20 mouse cellular contexts compared by ENCODE assay signal in the genomic region with DNA sequence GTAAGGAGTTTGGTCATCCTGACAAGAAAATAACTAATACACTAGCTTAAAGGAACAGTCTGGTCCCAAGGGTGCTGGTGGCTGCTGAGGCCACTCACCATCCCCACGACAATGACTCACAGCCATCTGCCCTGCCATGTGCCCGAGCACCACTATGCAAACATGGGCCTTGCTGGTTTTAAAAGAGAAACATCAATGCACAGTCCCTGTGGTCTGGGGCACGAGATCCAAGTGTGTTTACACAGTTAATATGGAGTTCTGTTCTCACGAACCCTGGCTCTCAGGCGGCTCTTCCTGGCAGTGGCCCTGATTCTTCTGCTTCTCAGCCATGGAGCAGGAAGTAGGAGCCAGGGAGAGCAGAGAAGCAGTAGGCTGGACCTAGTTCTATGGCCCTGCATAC.
DNase-seq lines count a peak whose midpoint lies in the region; ATAC-seq and TF ChIP-seq lines count a peak whose summit lies in the region.
"Had no signal": no experiment of that assay in that cellular context is flagged by ENCODE, and none has a peak within 500 bp of the region (broad histone marks: within the 10 kb centered on the region; RNA-seq: fewer than 3 reads in every experiment).

No protein-coding gene starts in this region.

- no peak for TF ChIP-seq POLR2A in lung, adult 2 months (IDR thresholded peaks at IDR 0.05; ENCODE audit: borderline replicate concordance, extremely low read depth, low read depth, low read length)
- TF ChIP-seq POLR2A in CH12.LX (IDR thresholded peaks at IDR 0.05; ENCODE audit: low read depth, low read length), result no peak

- dilution Hi-C loops in CH12.LX (cut with MboI; ENCODE audit: extremely low pct_ligation_motif_present, extremely low pct_unique_long_range_greater_than_20kb, low sequenced_read_pairs), result no loop called here

- H3K4me1 ChIP-seq in lung, embryonic 14.5 days (ENCODE audit: insufficient read depth), result no peaks in the 10 kb centered on the region; the same call in 1 of the 2 replicates
- no peaks in the 10 kb centered on the region for H3K4me1 ChIP-seq in lung, adult 2 months (ENCODE audit: control insufficient read depth, insufficient read depth, low read length)
- H3K4me1 ChIP-seq in CH12.LX (ENCODE audit: control insufficient read depth in 1 of 2, insufficient read depth in 2 of 2), result peaks cover 17 to 46% of the 10 kb centered on the region in 2 experiments
- H3K4me1 ChIP-seq in lung, embryonic 16.5 days (replicated peaks; ENCODE audit: control insufficient read depth, insufficient read depth, low read length), result peaks cover 11% of the 10 kb centered on the region; the same call in 1 of the 2 replicates
- peaks cover 6% of the 10 kb centered on the region; the same call in 1 of the 2 replicates for H3K4me1 ChIP-seq in stomach, embryonic 16.5 days (ENCODE audit: control insufficient read depth, insufficient read depth, low read length)
- H3K4me1 ChIP-seq: megakaryocyte, embryonic 14.5 days had no signal

- no peak for TF ChIP-seq EP300 in CH12.LX (IDR thresholded peaks at IDR 0.05; ENCODE audit: low read length)

- no peak for TF ChIP-seq RAD21 in CH12.LX (IDR thresholded peaks at IDR 0.05; ENCODE audit: low read depth, low read length)

- H3K27ac ChIP-seq in lung, embryonic 14.5 days (ENCODE audit: low read depth), result no peak overlapping the region
- no peak overlapping the region for H3K27ac ChIP-seq in CH12.LX (ENCODE audit: insufficient read depth, low read depth)
- peak overlapping the region; percentile 14; the same call in 1 of the 2 replicates for H3K27ac ChIP-seq in lung, embryonic 16.5 days (ENCODE audit: low read length)
- no peak overlapping the region for H3K27ac ChIP-seq in stomach, embryonic 16.5 days (ENCODE audit: low read length)
- H3K27ac ChIP-seq: forebrain, embryonic 13.5 days; heart, adult 2 months; heart, embryonic 15.5 days; kidney, postnatal 0 days; liver, embryonic 14.5 days; midbrain, embryonic 15.5 days had no signal

- H3K36me3 ChIP-seq in lung, embryonic 14.5 days (ENCODE audit: insufficient read depth), result 0 out of 2 replicates have a peak, but pooled peaks cover 2% of the 10 kb centered on the region
- H3K36me3 ChIP-seq in CH12.LX (replicated peaks in 1 of 2; ENCODE audit: control insufficient read depth in 1 of 2, insufficient read depth in 1 of 2, low read length in 1 of 2), result no peaks in the 10 kb centered on the region
- H3K36me3 ChIP-seq in lung, embryonic 16.5 days (ENCODE audit: control insufficient read depth, insufficient read depth, low read length), result no peaks in the 10 kb centered on the region
- no peaks in the 10 kb centered on the region for H3K36me3 ChIP-seq in stomach, embryonic 16.5 days (ENCODE audit: control insufficient read depth, insufficient read depth, low read length)
- H3K36me3 ChIP-seq: heart, embryonic 15.5 days; midbrain, embryonic 15.5 days had no signal

- H3K4me2 ChIP-seq in lung, embryonic 14.5 days, result no peak overlapping the region
- H3K4me2 ChIP-seq in CH12.LX (ENCODE audit: insufficient read depth, low read depth, poor library complexity, severe bottlenecking), result no peak overlapping the region
- no peak overlapping the region for H3K4me2 ChIP-seq in lung, embryonic 16.5 days (ENCODE audit: low read depth, low read length)
- no peak overlapping the region for H3K4me2 ChIP-seq in stomach, embryonic 16.5 days (ENCODE audit: low read depth, low read length)
- H3K4me2 ChIP-seq: forebrain, embryonic 13.5 days; heart, embryonic 15.5 days; midbrain, embryonic 15.5 days had no signal

- H3K9me3 ChIP-seq in lung, embryonic 14.5 days (ENCODE audit: low read depth, low read length), result 0 out of 2 replicates have a peak, but pooled peaks cover 1% of the 10 kb centered on the region
- peaks cover 5% of the 10 kb centered on the region for H3K9me3 ChIP-seq in CH12.LX (replicated peaks; ENCODE audit: low read length)
- no peaks in the 10 kb centered on the region; the same call in 1 of the 2 replicates for H3K9me3 ChIP-seq in lung, embryonic 16.5 days (ENCODE audit: control insufficient read depth, low read length)
- H3K9me3 ChIP-seq in stomach, embryonic 16.5 days (replicated peaks; ENCODE audit: control insufficient read depth, low read length), result no peaks in the 10 kb centered on the region
- H3K9me3 ChIP-seq: forebrain, embryonic 13.5 days; heart, embryonic 15.5 days; midbrain, embryonic 15.5 days had no signal

- no peak overlapping the region for H3K9ac ChIP-seq in lung, embryonic 14.5 days
- H3K9ac ChIP-seq in CH12.LX (ENCODE audit: insufficient read depth, low read depth), result no peak overlapping the region
- H3K9ac ChIP-seq in lung, embryonic 16.5 days (ENCODE audit: low read length), result 0 out of 2 replicates have a peak overlapping the region, but pooled peaks have one; percentile 10
- no peak overlapping the region for H3K9ac ChIP-seq in stomach, embryonic 16.5 days (ENCODE audit: low read length)
- H3K9ac ChIP-seq: forebrain, embryonic 13.5 days; heart, embryonic 15.5 days; liver, embryonic 14.5 days; midbrain, embryonic 15.5 days had no signal

- H3K4me3 ChIP-seq in lung, embryonic 14.5 days (ENCODE audit: low read depth, low read length), result no peak overlapping the region
- no peak overlapping the region for H3K4me3 ChIP-seq in lung, adult 2 months (replicated peaks; ENCODE audit: extremely low read depth, low read depth, low read length)
- H3K4me3 ChIP-seq in CH12.LX (replicated peaks in 1 of 3; ENCODE audit: low read depth in 2 of 3, low read length in 2 of 3, poor library complexity in 1 of 3), result no peak overlapping the region
- no peak overlapping the region for H3K4me3 ChIP-seq in lung, embryonic 16.5 days (ENCODE audit: low read length)
- H3K4me3 ChIP-seq in stomach, embryonic 16.5 days (replicated peaks; ENCODE audit: low read length), result no peak overlapping the region
- H3K4me3 ChIP-seq: forebrain, embryonic 13.5 days; heart, adult 2 months; heart, embryonic 15.5 days; megakaryocyte, embryonic 14.5 days; midbrain, embryonic 15.5 days had no signal

- in situ Hi-C loops in CH12.LX (cut with MboI; ENCODE audit: low pct_ligation_motif_present, low pct_unique_long_range_greater_than_20kb, low sequenced_read_pairs), result no loop called here

- no peak for TF ChIP-seq CTCF in lung, embryonic 14.5 days (IDR thresholded peaks at IDR 0.05; ENCODE audit: low read depth)
- no peak for TF ChIP-seq CTCF in lung, adult 2 months (IDR thresholded peaks at IDR 0.05; ENCODE audit: insufficient read depth, low read length)
- TF ChIP-seq CTCF in CH12.LX (conservative IDR thresholded peaks at IDR 0.05 in 1 of 2, IDR thresholded peaks at IDR 0.05 in 1 of 2; ENCODE audit: low read depth in 2 of 2, low read length in 2 of 2), result no peak

- H3K27me3 ChIP-seq in lung, embryonic 14.5 days (ENCODE audit: insufficient read depth, low read length), result no peaks in the 10 kb centered on the region
- no peaks in the 10 kb centered on the region for H3K27me3 ChIP-seq in CH12.LX (replicated peaks)
- H3K27me3 ChIP-seq in lung, embryonic 16.5 days (ENCODE audit: control insufficient read depth, insufficient read depth, low read depth, low read length), result no peaks in the 10 kb centered on the region
- H3K27me3 ChIP-seq in stomach, embryonic 16.5 days (ENCODE audit: control insufficient read depth, insufficient read depth, low read length), result no peaks in the 10 kb centered on the region
- H3K27me3 ChIP-seq: forebrain, embryonic 13.5 days; heart, embryonic 15.5 days; megakaryocyte, embryonic 14.5 days; midbrain, embryonic 15.5 days had no signal

- no peaks in the 10 kb centered on the region for H3K79me2 ChIP-seq in CH12.LX (replicated peaks; ENCODE audit: control insufficient read depth, extremely low read depth, insufficient read depth, poor library complexity, severe bottlenecking)

- ATAC-seq in lung, embryonic 14.5 days (ENCODE audit: insufficient read depth), result 0 out of 2 replicates have a peak, but pooled peaks have one; percentile 5
- ATAC-seq in lung, embryonic 16.5 days (ENCODE audit: low read depth), result peak; percentile 48
- ATAC-seq in stomach, embryonic 16.5 days (ENCODE audit: insufficient read depth, low FRiP score), result peak; percentile 27; the same call in 1 of the 2 replicates
- ATAC-seq: forebrain, embryonic 13.5 days; midbrain, embryonic 15.5 days had no signal

- whole genome bisulfite sequencing in lung, embryonic 14.5 days, result 36% methylated on average over 5 of the region's 5 CpGs
- WGBS in lung, adult 2 months, result 36% methylated on average over 5 of the region's 5 CpGs
- 23% methylated on average over 5 of the region's 5 CpGs for WGBS in lung, embryonic 16.5 days
- WGBS in stomach, embryonic 16.5 days, result 39% methylated on average over 5 of the region's 5 CpGs

- peak; percentile 57 for DNase-seq in lung, embryonic 14.5 days
- DNase-seq in lung, adult 2 months, result no peak
- DNase-seq in CH12.LX (ENCODE audit: extremely low read depth), result peak; percentile 44
- DNase-seq in cerebellum, adult 11 months, result no peak
- no peak for DNase-seq in Muller cell, postnatal 12 days (ENCODE audit: inconsistent ontology term)
- DNase-seq: adrenal gland, postnatal 14 days; gastrocnemius, postnatal 14 days; heart, adult 2 months; kidney, adult 18-20 months; layer of hippocampus, postnatal 36 days; right cerebral cortex, adult 18-20 months; thymus, postnatal 36 days had no signal

TF ChIP-seq in CH12.LX, 34 proteins besides CTCF, POLR2A, EP300 and RAD21:
- TF ChIP-seq NRF1 (IDR thresholded peaks at IDR 0.05; ENCODE audit: low read depth, low read length), result no peak
- TF ChIP-seq E2F4 (IDR thresholded peaks at IDR 0.05; ENCODE audit: insufficient replicate concordance, low read depth, low read length), result no peak
- peak; percentile 92 for TF ChIP-seq BHLHE40 (IDR thresholded peaks at IDR 0.05; ENCODE audit: low read depth, low read length)
- no peak for TF ChIP-seq MEF2A (IDR thresholded peaks at IDR 0.05; ENCODE audit: borderline replicate concordance, low read depth, low read length)
- no peak for TF ChIP-seq UBTF (IDR thresholded peaks at IDR 0.05; ENCODE audit: low read depth, low read length)
- TF ChIP-seq CHD2 (IDR thresholded peaks at IDR 0.05; ENCODE audit: low read length), result no peak
- no peak for TF ChIP-seq USF1 (IDR thresholded peaks at IDR 0.05; ENCODE audit: low read depth, low read length)
- no peak for TF ChIP-seq CHD1 (IDR thresholded peaks at IDR 0.05; ENCODE audit: low read depth, low read length)
- peak; percentile 78 for TF ChIP-seq ETS1 (conservative IDR thresholded peaks at IDR 0.05; ENCODE audit: low read depth, low read length)
- TF ChIP-seq JUN (IDR thresholded peaks at IDR 0.05; ENCODE audit: insufficient read depth, low read depth, low read length), result no peak
- TF ChIP-seq KAT2A (IDR thresholded peaks at IDR 0.05; ENCODE audit: insufficient replicate concordance, low read length), result no peak
- no peak for TF ChIP-seq POLR2AphosphoS2 (IDR thresholded peaks at IDR 0.05; ENCODE audit: low read depth, low read length)
- no peak for TF ChIP-seq ZC3H11A (IDR thresholded peaks at IDR 0.05; ENCODE audit: low read depth, low read length)
- 0 out of 2 replicates have a peak, but pooled peaks have one; percentile 28 for TF ChIP-seq MAX (IDR thresholded peaks at IDR 0.05; ENCODE audit: low read length)

Comparison
In these comparisons a context has a peak if more than half of its experiments do, and no peak if none do; other contexts are left out.
1. DNase-seq: peak in lung, embryonic 14.5 days (single experiment) and CH12.LX (single experiment); none in lung, adult 2 months (single experiment), cerebellum, adult 11 months (single experiment) and Muller cell, postnatal 12 days (single experiment).
2. Peak in every context shown above with its lines, with median percentiles within 50 percentile points of each other: ATAC-seq.